Mouse (Mus musculus) erythroblast, embryonic 14.5 days (primary cell): Measurements from ENCODE around the gene Il6st.

Experiments used
- GATA1 ChIP-seq: IDR thresholded peaks from 2 replicates; pipeline ENCODE4 v1.6.1; 2012; ENCODE audit warnings: low read length, inconsistent platforms, mixed read lengths
- TAL1 ChIP-seq: IDR thresholded peaks from 3 replicates; pipeline ENCODE4 v1.6.1; 2012; ENCODE audit warnings: low read length, inconsistent platforms, mixed read lengths

DNA sequence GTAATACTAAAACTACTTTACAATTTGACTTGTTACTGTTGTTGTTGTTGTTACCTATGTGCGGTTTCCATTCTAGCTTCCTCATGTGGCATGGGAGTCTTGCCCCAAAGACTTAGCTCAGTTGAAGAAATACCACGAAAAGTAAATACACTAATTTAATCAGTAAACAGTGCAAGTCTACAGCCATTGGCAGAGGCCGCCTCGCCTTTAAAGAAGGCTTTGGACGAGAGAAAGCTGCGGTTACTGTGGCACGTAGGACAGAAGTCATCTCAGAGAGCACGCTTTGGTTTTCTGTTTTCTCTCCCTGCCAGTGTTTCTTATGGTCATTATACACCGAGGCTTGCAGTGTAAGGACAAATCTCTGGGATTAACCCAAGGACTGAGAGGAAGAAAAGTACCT is 36.6 kb downstream of the Il6st start:
- no peak for TF ChIP-seq GATA1
- no peak for TF ChIP-seq TAL1
